In genomic region chr16:44138979-44139535, GRCm38 (mm10) we compare ENCODE assay signal across 8 mouse cellular contexts. TPM values are rescaled to one million over a fixed set of nuclear protein-coding genes. Genes with fewer than 3 reads are reported as not detected.
A peak's percentile ranks its signal among the peaks of the same experiment; 100 is the strongest.
DNase-seq lines count a peak whose midpoint lies in the region; ATAC-seq and TF ChIP-seq lines count a peak whose summit lies in the region.

No protein-coding gene starts in this region.

- ATAC-seq in embryonic facial prominence, embryonic 14.5 days (ENCODE audit: low read depth) = peak; percentile 90
- peak; percentile 90 for ATAC-seq in limb, embryonic 13.5 days (ENCODE audit: low FRiP score, low read depth)
- peak; percentile 93 for ATAC-seq in midbrain, embryonic 16.5 days

- H3K27ac ChIP-seq in embryonic facial prominence, embryonic 14.5 days (replicated peaks; ENCODE audit: low read depth, low read length) = peak overlapping the region; percentile 97
- peak overlapping the region; percentile 98 for H3K27ac ChIP-seq in heart, adult 2 months
- peak overlapping the region; percentile 97 for H3K27ac ChIP-seq in limb, embryonic 13.5 days
- peak overlapping the region; percentile 98 for H3K27ac ChIP-seq in midbrain, embryonic 16.5 days (ENCODE audit: low read length)

- H3K9me3 ChIP-seq in embryonic facial prominence, embryonic 14.5 days (ENCODE audit: control insufficient read depth, low read length) = no peaks in the 10 kb centered on the region
- H3K9me3 ChIP-seq in limb, embryonic 13.5 days = no peaks in the 10 kb centered on the region
- no peaks in the 10 kb centered on the region for H3K9me3 ChIP-seq in midbrain, embryonic 16.5 days (replicated peaks; ENCODE audit: control insufficient read depth, low read length, poor library complexity, severe bottlenecking)

- WGBS in embryonic facial prominence, embryonic 14.5 days = under 1% methylated on average over 25 of the region's 25 CpGs
- WGBS in heart, adult 2 months = under 1% methylated on average over 25 of the region's 25 CpGs
- under 1% methylated on average over 25 of the region's 25 CpGs for WGBS in limb, embryonic 13.5 days
- under 1% methylated on average over 25 of the region's 25 CpGs for WGBS in midbrain, embryonic 16.5 days

- TF ChIP-seq POLR2A in heart, adult 2 months (IDR thresholded peaks at IDR 0.05; ENCODE audit: insufficient read depth, low read depth, low read length) = peak; percentile 90; the same call in 1 of the 2 replicates

- H3K4me1 ChIP-seq in embryonic facial prominence, embryonic 14.5 days (ENCODE audit: control insufficient read depth, insufficient read depth, low read length) = peaks cover 10% of the 10 kb centered on the region
- H3K4me1 ChIP-seq in heart, adult 2 months (ENCODE audit: control insufficient read depth, insufficient read depth, low read length) = peaks cover 5% of the 10 kb centered on the region
- H3K4me1 ChIP-seq in limb, embryonic 13.5 days = peaks cover 20% of the 10 kb centered on the region
- H3K4me1 ChIP-seq in midbrain, embryonic 16.5 days (ENCODE audit: control insufficient read depth, insufficient read depth, low read length) = peaks cover 23% of the 10 kb centered on the region

- DNase-seq in 3T3-L1 (ENCODE audit: low read depth, low spot score) = peak; percentile 97
- DNase-seq in adrenal gland, postnatal 4 days (ENCODE audit: low spot score in 2 of 2) = peak; percentile 32 to 70
- DNase-seq in embryonic facial prominence, embryonic 14.5 days (ENCODE audit: low spot score) = peak; percentile 99
- peak; percentile 89 to 91 for DNase-seq in heart, adult 2 months
- DNase-seq in kidney, adult 8-10 months = peak; percentile 89 to 93
- peak; percentile 82 to 89 for DNase-seq in spleen, postnatal 10 days (ENCODE audit: low spot score in 2 of 2)

- H3K79me2 ChIP-seq in heart, adult 2 months (replicated peaks; ENCODE audit: control insufficient read depth, insufficient read depth, low read length) = no peaks in the 10 kb centered on the region

- intact Hi-C loops in heart, adult 2 months (cut with DNase I) = loop anchor here (5.0 kb wide), 1 partner anchor 247 kb away; no protein-coding TSS in a partner anchor

- no peak for TF ChIP-seq EP300 in heart, adult 2 months (IDR thresholded peaks at IDR 0.05; ENCODE audit: insufficient read depth, low read depth, low read length)

- peak overlapping the region; percentile 99 for H3K4me3 ChIP-seq in embryonic facial prominence, embryonic 14.5 days (ENCODE audit: low read depth, low read length)
- peak overlapping the region; percentile 83 for H3K4me3 ChIP-seq in heart, adult 2 months
- H3K4me3 ChIP-seq in limb, embryonic 13.5 days = peak overlapping the region; percentile 98
- peak overlapping the region; percentile 99 for H3K4me3 ChIP-seq in midbrain, embryonic 16.5 days (ENCODE audit: low read depth, low read length)

- no peaks in the 10 kb centered on the region for H3K36me3 ChIP-seq in embryonic facial prominence, embryonic 14.5 days (ENCODE audit: control insufficient read depth, insufficient read depth, low read length)
- H3K36me3 ChIP-seq in heart, adult 2 months (ENCODE audit: control insufficient read depth, insufficient read depth, low read length) = peaks cover 4% of the 10 kb centered on the region
- no peaks in the 10 kb centered on the region for H3K36me3 ChIP-seq in limb, embryonic 13.5 days
- H3K36me3 ChIP-seq in midbrain, embryonic 16.5 days (ENCODE audit: control insufficient read depth, insufficient read depth, low read length) = no peaks in the 10 kb centered on the region

- TF ChIP-seq CTCF in heart, adult 2 months (IDR thresholded peaks at IDR 0.05) = no peak

- H3K27me3 ChIP-seq in embryonic facial prominence, embryonic 14.5 days (replicated peaks; ENCODE audit: control insufficient read depth, insufficient read depth, low read length) = no peaks in the 10 kb centered on the region
- no peaks in the 10 kb centered on the region for H3K27me3 ChIP-seq in heart, adult 2 months (ENCODE audit: control insufficient read depth, insufficient read depth, low read length)
- no peaks in the 10 kb centered on the region for H3K27me3 ChIP-seq in limb, embryonic 13.5 days
- no peaks in the 10 kb centered on the region for H3K27me3 ChIP-seq in midbrain, embryonic 16.5 days (ENCODE audit: control insufficient read depth, insufficient read depth, low read depth, low read length)

- peak overlapping the region; percentile 96 for H3K4me2 ChIP-seq in embryonic facial prominence, embryonic 14.5 days (ENCODE audit: low read depth, low read length)
- H3K4me2 ChIP-seq in limb, embryonic 13.5 days (replicated peaks) = peak overlapping the region; percentile 96
- peak overlapping the region; percentile 97 for H3K4me2 ChIP-seq in midbrain, embryonic 16.5 days (ENCODE audit: low read length)

- peak overlapping the region; percentile 96 for H3K9ac ChIP-seq in embryonic facial prominence, embryonic 14.5 days (ENCODE audit: low read depth, low read length)
- peak overlapping the region; percentile 85 for H3K9ac ChIP-seq in heart, adult 2 months (ENCODE audit: low read depth, low read length)
- peak overlapping the region; percentile 95 for H3K9ac ChIP-seq in limb, embryonic 13.5 days
- peak overlapping the region; percentile 94 for H3K9ac ChIP-seq in midbrain, embryonic 16.5 days (ENCODE audit: low read depth, low read length)

RNA-seq across cellular contexts. Expression of gene Atp6v1a, which starts 0.4 kb away (rescaled TPM):
- total RNA-seq in adrenal gland, postnatal 4 days (2021) = 100 to 1,000 TPM in 1 of 2 experiments, 10 to 100 TPM in 1; 91.2 to 121 TPM
- 75.2 and 76.2 TPM in 2 replicates for polyA plus RNA-seq in embryonic facial prominence, embryonic 14.5 days (2014; fragmentation: Nextera tagmentation; extraction: Ambion mirVana)
- total RNA-seq in heart, adult 2 months (2021) = 10 to 100 TPM; 24.2 to 25.3 TPM
- 8.3 and 19.2 TPM in 2 replicates for polyA plus RNA-seq in heart, adult 2 months (2012; rRNA removed)
- polyA plus RNA-seq in limb, embryonic 13.5 days (2015; fragmentation: Nextera tagmentation; extraction: Ambion mirVana) = 44.2 and 46.2 TPM in 2 replicates
- polyA plus RNA-seq in midbrain, embryonic 16.5 days (2015; fragmentation: Nextera tagmentation; extraction: Ambion mirVana) = 144 and 172 TPM in 2 replicates

RNA-seq across cellular contexts. Expression of gene Naa50, which starts 0.6 kb away (rescaled TPM):
- 10 to 100 TPM; 90.3 to 93.8 TPM for total RNA-seq in adrenal gland, postnatal 4 days (2021)
- polyA plus RNA-seq in embryonic facial prominence, embryonic 14.5 days (2014; fragmentation: Nextera tagmentation; extraction: Ambion mirVana) = 88.8 and 92.1 TPM in 2 replicates
- total RNA-seq in heart, adult 2 months (2021) = 10 to 100 TPM; 57.6 to 62.1 TPM
- 6.6 and 13.4 TPM in 2 replicates for polyA plus RNA-seq in heart, adult 2 months (2012; rRNA removed)
- 116 and 122 TPM in 2 replicates for polyA plus RNA-seq in limb, embryonic 13.5 days (2015; fragmentation: Nextera tagmentation; extraction: Ambion mirVana)
- polyA plus RNA-seq in midbrain, embryonic 16.5 days (2015; fragmentation: Nextera tagmentation; extraction: Ambion mirVana) = 59.8 and 67.9 TPM in 2 replicates

RNA-seq across cellular contexts. Expression of gene Usf3, which starts 34.0 kb away (rescaled TPM):
- 10 to 100 TPM; 26.8 to 28.7 TPM for total RNA-seq in adrenal gland, postnatal 4 days (2021)
- polyA plus RNA-seq in embryonic facial prominence, embryonic 14.5 days (2014; fragmentation: Nextera tagmentation; extraction: Ambion mirVana) = 4.7 and 5.5 TPM in 2 replicates
- 10 to 100 TPM; 16.5 to 21.2 TPM for total RNA-seq in heart, adult 2 months (2021)
- 5.9 and 8.1 TPM in 2 replicates for polyA plus RNA-seq in heart, adult 2 months (2012; rRNA removed)
- polyA plus RNA-seq in limb, embryonic 13.5 days (2015; fragmentation: Nextera tagmentation; extraction: Ambion mirVana) = 2.8 and 3.0 TPM in 2 replicates
- polyA plus RNA-seq in midbrain, embryonic 16.5 days (2015; fragmentation: Nextera tagmentation; extraction: Ambion mirVana) = 2.0 and 2.5 TPM in 2 replicates

Comparison
In these comparisons a context has a peak if more than half of its experiments do, and no peak if none do; other contexts are left out.
1. Peak in every context shown above with its lines: DNase-seq, ATAC-seq, H3K4me3 ChIP-seq and H3K27ac ChIP-seq.